Mouse (Mus musculus) neural tube, embryonic 12.5 days (tissue): ENCODE measurements around the gene Cpa2. TPM values are rescaled to one million over a fixed set of nuclear protein-coding genes. Genes with fewer than 3 reads are reported as not detected.
A peak's percentile ranks its signal among the peaks of the same experiment; 100 is the strongest.

Experiments used
- ATAC-seq: fragments of 200-750 bp; cut with Nextera tagmentation; 2 replicates; pipeline ENCODE4 v1.8.0; 2017; ENCODE audit warnings: low read depth, mild to moderate bottlenecking, moderate TSS enrichment, moderate library complexity; ENCODE audit not compliant: low FRiP score
- H3K27ac ChIP-seq: fragments of 300-500 bp; sonication (generic); 2 replicates; pipeline ENCODE4 v1.5.1; 2016
- H3K27me3 ChIP-seq: fragments of 300-500 bp; sonication (generic); replicated peaks from 2 replicates; pipeline ENCODE4 v1.6.1; 2016; ENCODE audit warnings: mild to moderate bottlenecking
- H3K36me3 ChIP-seq: fragments of 300-500 bp; sonication (generic); 2 replicates; pipeline ENCODE4 v1.6.1; 2016; ENCODE audit warnings: mild to moderate bottlenecking
- H3K4me1 ChIP-seq: fragments of 300-500 bp; sonication (generic); 2 replicates; pipeline ENCODE4 v1.6.1; 2016
- H3K4me2 ChIP-seq: fragments of 300-500 bp; sonication (generic); replicated peaks from 2 replicates; pipeline ENCODE4 v1.6.1; 2016; ENCODE audit warnings: mild to moderate bottlenecking
- H3K4me3 ChIP-seq: fragments of 300-500 bp; sonication (generic); 2 replicates; pipeline ENCODE4 v1.5.1; 2016
- H3K9ac ChIP-seq: fragments of 300-500 bp; sonication (generic); 2 replicates; pipeline ENCODE4 v1.6.1; 2016; ENCODE audit warnings: mild to moderate bottlenecking
- H3K9me3 ChIP-seq: fragments of 300-500 bp; sonication (generic); 2 replicates; pipeline ENCODE4 v1.6.1; 2016; ENCODE audit warnings: mild to moderate bottlenecking
- WGBS: fragments of 180-500 bp; shearing (Covaris S2); methylation state at CpG from one replicate; pipeline ENCODE4 v1.1.7; 2016; 5-methylcytosine and 5-hydroxymethylcytosine counted together
- polyA plus RNA-seq: library from polyadenylated mRNA; unstranded; fragments of >200 nt; fragmentation: Nextera tagmentation; extraction: Ambion mirVana; gene quantifications from 2 replicates; pipeline ENCODE4 v1.2.1, GENCODE M21; 2016

Cpa2 gene
- polyA plus RNA-seq, 1 experiment from 2014 or later = 8.5 TPM

- 87% methylated on average over 10 of the region's 10 CpGs for WGBS
- Histone ChIP-seq H3K9ac (no peak overlapping the region), H3K4me1 (peaks cover 9% of the 10 kb centered on the region), H3K27ac (no peak overlapping the region), H3K4me3 (no peak overlapping the region), H3K9me3 (no peaks in the 10 kb centered on the region), H3K36me3 (no peaks in the 10 kb centered on the region), H3K4me2 (no peak overlapping the region), H3K27me3 (no peaks in the 10 kb centered on the region)
- no peak for ATAC-seq
Observed at GRCm38 (mm10) chr6:30569331-30569730, 27.9 kb downstream of the Cpa2 start.

- 92% methylated on average over 5 of the region's 5 CpGs for WGBS
- H3K27me3 ChIP-seq = no peaks in the 10 kb centered on the region
Observed at GRCm38 (mm10) chr6:30570012-30570411, 28.6 kb downstream of the Cpa2 start.

GRCm38 (mm10) chr6:30572456-30573311, 31.3 kb downstream of the Cpa2 start:
- Histone ChIP-seq H3K4me2 (peak overlapping the region; percentile 27; the same call in 1 of the 2 replicates), H3K27me3 (no peaks in the 10 kb centered on the region), H3K4me3 (no peak overlapping the region), H3K36me3 (no peaks in the 10 kb centered on the region), H3K9me3 (no peaks in the 10 kb centered on the region), H3K9ac (no peak overlapping the region), H3K27ac (no peak overlapping the region), H3K4me1 (peaks cover 9% of the 10 kb centered on the region)
- WGBS = 41% methylated on average over 20 of the region's 20 CpGs
- peak; percentile 93 for ATAC-seq

More at GRCm38 (mm10) chr6:30570012-30570411, 28.6 kb downstream of the Cpa2 start:
- Histone ChIP-seq H3K36me3 (no peaks in the 10 kb centered on the region), H3K4me3 (no peak overlapping the region), H3K4me1 (peaks cover 9% of the 10 kb centered on the region), H3K4me2 (no peak overlapping the region), H3K27ac (no peak overlapping the region), H3K9me3 (no peaks in the 10 kb centered on the region), H3K9ac (no peak overlapping the region)
- no peak for ATAC-seq

- Histone ChIP-seq H3K27ac (no peak overlapping the region), H3K4me3 (no peak overlapping the region), H3K9me3 (no peaks in the 10 kb centered on the region), H3K4me2 (no peak overlapping the region), H3K9ac (no peak overlapping the region), H3K27me3 (no peaks in the 10 kb centered on the region), H3K36me3 (no peaks in the 10 kb centered on the region), H3K4me1 (peaks cover 9% of the 10 kb centered on the region)
- no peak for ATAC-seq
- 61% methylated on average over 5 of the region's 5 CpGs for WGBS
Observed at GRCm38 (mm10) chr6:30573380-30573779, 32.0 kb downstream of the Cpa2 start.

GRCm38 (mm10) chr6:30574945-30575344, 33.6 kb downstream of the Cpa2 start:
- no peak overlapping the region for H3K27ac ChIP-seq
- no peak for ATAC-seq

GRCm38 (mm10) chr6:30576477-30577203, 35.3 kb downstream of the Cpa2 start:
- 73% methylated on average over 17 of the region's 17 CpGs for WGBS
- no peaks in the 10 kb centered on the region for H3K36me3 ChIP-seq
- peaks cover 32% of the 10 kb centered on the region for H3K4me1 ChIP-seq

More at GRCm38 (mm10) chr6:30574945-30575344, 33.6 kb downstream of the Cpa2 start:
- Histone ChIP-seq H3K27me3 (no peaks in the 10 kb centered on the region), H3K9me3 (no peaks in the 10 kb centered on the region), H3K4me2 (no peak overlapping the region), H3K36me3 (no peaks in the 10 kb centered on the region), H3K4me1 (peaks cover 15% of the 10 kb centered on the region), H3K9ac (no peak overlapping the region), H3K4me3 (no peak overlapping the region)
- WGBS = 91% methylated on average over 1 of the region's 1 CpGs

GRCm38 (mm10) chr6:30579961-30580840, 38.8 kb downstream of the Cpa2 start:
- H3K36me3 ChIP-seq = no peaks in the 10 kb centered on the region
- peak overlapping the region; percentile 19 for H3K4me2 ChIP-seq
- H3K9ac ChIP-seq = no peak overlapping the region
- H3K4me1 ChIP-seq = peaks cover 23% of the 10 kb centered on the region
- H3K27ac ChIP-seq = peak overlapping the region; percentile 62
- H3K9me3 ChIP-seq = no peaks in the 10 kb centered on the region
- ATAC-seq = peak; percentile 44; the same call in 1 of the 2 replicates
- H3K27me3 ChIP-seq = no peaks in the 10 kb centered on the region
- H3K4me3 ChIP-seq = no peak overlapping the region
- WGBS = 26% methylated on average over 17 of the region's 17 CpGs

More at GRCm38 (mm10) chr6:30576477-30577203, 35.3 kb downstream of the Cpa2 start:
- Histone ChIP-seq H3K4me3 (no peak overlapping the region), H3K9ac (no peak overlapping the region), H3K27me3 (no peaks in the 10 kb centered on the region), H3K9me3 (no peaks in the 10 kb centered on the region), H3K27ac (no peak overlapping the region), H3K4me2 (no peak overlapping the region)
- ATAC-seq = no peak

GRCm38 (mm10) chr6:30580841-30581176, 39.4 kb downstream of the Cpa2 start:
- H3K9ac ChIP-seq = no peak overlapping the region
- H3K36me3 ChIP-seq = no peaks in the 10 kb centered on the region
- peak overlapping the region; percentile 62 for H3K27ac ChIP-seq
- H3K27me3 ChIP-seq = no peaks in the 10 kb centered on the region
- 34% methylated on average over 8 of the region's 8 CpGs for WGBS
- H3K4me3 ChIP-seq = no peak overlapping the region
- peaks cover 23% of the 10 kb centered on the region for H3K4me1 ChIP-seq
- no peaks in the 10 kb centered on the region for H3K9me3 ChIP-seq
- ATAC-seq = peak; percentile 50; the same call in 1 of the 2 replicates
- H3K4me2 ChIP-seq = peak overlapping the region; percentile 19

- Histone ChIP-seq H3K4me1 (0 out of 2 replicates have a peak, but pooled peaks cover 4% of the 10 kb centered on the region), H3K4me2 (no peak overlapping the region), H3K9ac (no peak overlapping the region), H3K9me3 (no peaks in the 10 kb centered on the region), H3K36me3 (no peaks in the 10 kb centered on the region), H3K4me3 (no peak overlapping the region), H3K27ac (no peak overlapping the region), H3K27me3 (no peaks in the 10 kb centered on the region)
- WGBS = 64% methylated on average over 7 of the region's 7 CpGs
- ATAC-seq = no peak
Observed at GRCm38 (mm10) chr6:30586886-30587442, 45.6 kb downstream of the Cpa2 start.

GRCm38 (mm10) chr6:30589819-30590218, 48.4 kb downstream of the Cpa2 start:
- H3K36me3 ChIP-seq = no peaks in the 10 kb centered on the region
- no peak overlapping the region for H3K4me3 ChIP-seq
- no peak for ATAC-seq
- no peak overlapping the region for H3K4me2 ChIP-seq
- 50% methylated on average over 2 of the region's 2 CpGs for WGBS
- H3K9me3 ChIP-seq = no peaks in the 10 kb centered on the region
- no peak overlapping the region for H3K9ac ChIP-seq
- H3K4me1 ChIP-seq = 0 out of 2 replicates have a peak, but pooled peaks cover 10% of the 10 kb centered on the region
- H3K27me3 ChIP-seq = no peaks in the 10 kb centered on the region
- no peak overlapping the region for H3K27ac ChIP-seq

- ATAC-seq = no peak
- WGBS = 51% methylated on average over 5 of the region's 5 CpGs
- H3K36me3 ChIP-seq = no peaks in the 10 kb centered on the region
- H3K4me3 ChIP-seq = no peak overlapping the region
- H3K4me1 ChIP-seq = peaks cover 15% of the 10 kb centered on the region; the same call in 1 of the 2 replicates
- H3K9me3 ChIP-seq = no peaks in the 10 kb centered on the region
- no peaks in the 10 kb centered on the region for H3K27me3 ChIP-seq
- H3K27ac ChIP-seq = peak overlapping the region; percentile 32; the same call in 1 of the 2 replicates
- no peak overlapping the region for H3K4me2 ChIP-seq
- H3K9ac ChIP-seq = no peak overlapping the region
Observed at GRCm38 (mm10) chr6:30591851-30592404, 50.5 kb downstream of the Cpa2 start.
